ENCODE assay signal across 8 mouse cellular contexts in the genomic region with DNA sequence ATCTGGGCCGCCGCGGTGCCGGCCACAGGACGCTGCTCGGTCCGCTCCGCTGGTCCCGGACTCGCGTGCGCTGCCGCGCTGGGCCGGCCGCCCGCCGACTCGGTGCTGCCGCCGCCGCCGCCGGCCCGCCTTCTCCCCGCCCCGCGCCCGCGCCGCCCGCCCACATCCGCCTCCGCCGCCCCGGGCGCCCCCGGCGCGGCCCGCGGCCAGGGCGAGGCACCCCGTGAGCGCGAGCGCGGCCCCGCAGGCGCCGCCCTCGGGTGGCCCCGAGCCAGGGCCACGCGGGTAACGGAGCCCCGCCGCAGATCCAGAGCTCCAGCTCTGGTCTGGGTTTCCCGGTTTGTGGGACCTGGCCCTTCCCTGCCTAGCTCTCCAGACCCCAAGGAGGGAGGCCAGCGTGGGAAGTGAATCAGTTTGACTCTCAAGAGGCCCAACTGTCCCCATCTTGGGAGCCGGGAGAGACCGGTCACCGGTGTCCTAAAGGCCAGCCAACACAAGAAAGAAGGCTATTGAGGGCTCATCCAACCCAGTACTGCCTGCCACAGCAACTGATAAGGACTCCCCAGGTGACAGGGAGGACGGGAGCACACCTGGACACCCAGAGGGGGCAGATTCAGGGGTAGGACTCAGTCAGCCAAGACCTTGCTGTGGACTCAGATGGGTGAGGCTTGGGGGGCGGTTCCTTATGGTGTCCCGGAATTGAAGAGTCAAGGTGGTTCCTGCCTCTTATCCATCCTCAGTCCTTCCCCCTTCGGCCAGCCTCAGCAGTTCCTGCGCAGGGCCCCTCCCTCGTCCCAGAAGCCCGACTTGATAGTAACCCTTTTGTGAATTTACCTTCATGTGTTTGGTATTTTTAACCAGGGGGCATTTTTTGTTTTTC. TPM values are rescaled to one million over a fixed set of nuclear protein-coding genes. Genes with fewer than 3 reads are reported as not detected.
DNase-seq lines count a peak whose midpoint lies in the region; ATAC-seq and TF ChIP-seq lines count a peak whose summit lies in the region.

Akt1 (minus strand) TSS at position 753 of the 880 bp plus-strand sequence.

- H3K4me1 ChIP-seq in G1E (ENCODE audit: insufficient read depth, low read depth, low read length), result peaks cover 78% of the 10 kb centered on the region
- H3K4me1 ChIP-seq in heart, embryonic 14.5 days (ENCODE audit: control insufficient read depth in 2 of 2, insufficient read depth in 2 of 2, low read length in 2 of 2), result peaks cover 42 to 61% of the 10 kb centered on the region in 2 experiments
- peaks cover 41% of the 10 kb centered on the region for H3K4me1 ChIP-seq in kidney, postnatal 0 days (replicated peaks; ENCODE audit: insufficient read depth, low read length)
- H3K4me1 ChIP-seq in liver, postnatal 0 days (ENCODE audit: insufficient read depth), result peaks cover 57% of the 10 kb centered on the region
- H3K4me1 ChIP-seq in neural tube, embryonic 12.5 days, result peaks cover 68% of the 10 kb centered on the region

- peak within 1 kb of the TSS; percentile 85 for H3K4me2 ChIP-seq in heart, embryonic 14.5 days (ENCODE audit: low read length)
- peak within 1 kb of the TSS; percentile 79 for H3K4me2 ChIP-seq in kidney, postnatal 0 days (ENCODE audit: low read length)
- peak within 1 kb of the TSS; percentile 97 for H3K4me2 ChIP-seq in liver, postnatal 0 days (ENCODE audit: low read depth, low read length)
- peak within 1 kb of the TSS; percentile 89 for H3K4me2 ChIP-seq in neural tube, embryonic 12.5 days (replicated peaks)

- peak within 1 kb of the TSS; percentile 100 for H3K9ac ChIP-seq in heart, embryonic 14.5 days (ENCODE audit: low read length)
- peak within 1 kb of the TSS; percentile 99 for H3K9ac ChIP-seq in kidney, postnatal 0 days (ENCODE audit: low read depth, low read length)
- peak within 1 kb of the TSS; percentile 99 for H3K9ac ChIP-seq in liver, postnatal 0 days (replicated peaks)
- H3K9ac ChIP-seq in neural tube, embryonic 12.5 days, result peak within 1 kb of the TSS; percentile 100

- TF ChIP-seq CTCF in G1E (IDR thresholded peaks at IDR 0.05; ENCODE audit: low read depth, low read length), result no peak
- TF ChIP-seq CTCF in kidney, postnatal 0 days (IDR thresholded peaks at IDR 0.05; ENCODE audit: low read depth), result no peak
- TF ChIP-seq CTCF in liver, postnatal 0 days (IDR thresholded peaks at IDR 0.05; ENCODE audit: low read depth), result no peak

- peak; percentile 95 for DNase-seq in G1E (ENCODE audit: low spot score)
- DNase-seq in adrenal gland, postnatal 4 days (ENCODE audit: low spot score in 2 of 2), result no peak
- peak; percentile 79 for DNase-seq in kidney, postnatal 0 days (ENCODE audit: low spot score)
- peak; percentile 72 for DNase-seq in liver, postnatal 0 days
- DNase-seq in thymus, postnatal 4 days, result peak; percentile 77

- H3K4me3 ChIP-seq in G1E (ENCODE audit: low read depth, low read length), result peak within 1 kb of the TSS; percentile 80
- peak within 1 kb of the TSS; percentile 96 to 97 for H3K4me3 ChIP-seq in heart, embryonic 14.5 days (ENCODE audit: control insufficient read depth in 1 of 2, insufficient read depth in 1 of 2, low read depth in 1 of 2, low read length in 2 of 2)
- peak within 1 kb of the TSS; percentile 96 for H3K4me3 ChIP-seq in kidney, postnatal 0 days (replicated peaks; ENCODE audit: low read depth, low read length)
- peak within 1 kb of the TSS; percentile 90 for H3K4me3 ChIP-seq in liver, postnatal 0 days (ENCODE audit: low read depth, low read length)
- peak within 1 kb of the TSS; percentile 98 for H3K4me3 ChIP-seq in neural tube, embryonic 12.5 days

- H3K9me3 ChIP-seq in G1E (replicated peaks), result peaks cover 3% of the 10 kb centered on the region
- no peaks in the 10 kb centered on the region for H3K9me3 ChIP-seq in heart, embryonic 14.5 days (ENCODE audit: control insufficient read depth, low read length)
- no peaks in the 10 kb centered on the region for H3K9me3 ChIP-seq in kidney, postnatal 0 days (replicated peaks; ENCODE audit: low read length)
- no peaks in the 10 kb centered on the region for H3K9me3 ChIP-seq in liver, postnatal 0 days (ENCODE audit: low read length)
- no peaks in the 10 kb centered on the region for H3K9me3 ChIP-seq in neural tube, embryonic 12.5 days

- peaks cover 33% of the 10 kb centered on the region for H3K36me3 ChIP-seq in G1E (replicated peaks)
- H3K36me3 ChIP-seq in heart, embryonic 14.5 days (ENCODE audit: control insufficient read depth, insufficient read depth, low read length), result peaks cover 25% of the 10 kb centered on the region
- peaks cover 17% of the 10 kb centered on the region; the same call in 1 of the 2 replicates for H3K36me3 ChIP-seq in kidney, postnatal 0 days (ENCODE audit: insufficient read depth, low read length)
- peaks cover 18% of the 10 kb centered on the region for H3K36me3 ChIP-seq in liver, postnatal 0 days (replicated peaks; ENCODE audit: insufficient read depth, low read length)
- peaks cover 21% of the 10 kb centered on the region for H3K36me3 ChIP-seq in neural tube, embryonic 12.5 days

- TF ChIP-seq EP300 in liver, postnatal 0 days (IDR thresholded peaks at IDR 0.05; ENCODE audit: low read depth), result no peak

- peak; percentile 68 for ATAC-seq in G1E (ENCODE audit: extremely low read depth, insufficient number of reproducible peaks, low FRiP score, poor library complexity, severe bottlenecking)
- peak; percentile 29; the same call in 1 of the 2 replicates for ATAC-seq in erythroblast, adult 5-6 weeks (replicated peaks; ENCODE audit: low FRiP score, poor library complexity, severe bottlenecking)
- peak; percentile 10; the same call in 1 of the 2 replicates for ATAC-seq in heart, embryonic 14.5 days (ENCODE audit: insufficient number of reproducible peaks, insufficient read depth, low FRiP score, low read depth)
- 0 out of 2 replicates have a peak, but pooled peaks have one; percentile 3 for ATAC-seq in kidney, postnatal 0 days (replicated peaks; ENCODE audit: low FRiP score, low read depth)
- peak; percentile 62 for ATAC-seq in liver, postnatal 0 days
- 0 out of 2 replicates have a peak, but pooled peaks have one; percentile 7 for ATAC-seq in neural tube, embryonic 12.5 days (ENCODE audit: low FRiP score, low read depth)

- H3K27me3 ChIP-seq in G1E (ENCODE audit: insufficient read depth, low read length), result peaks cover 28% of the 10 kb centered on the region
- no peaks in the 10 kb centered on the region for H3K27me3 ChIP-seq in heart, embryonic 14.5 days (ENCODE audit: control insufficient read depth, insufficient read depth, low read length)
- no peaks in the 10 kb centered on the region for H3K27me3 ChIP-seq in kidney, postnatal 0 days (ENCODE audit: insufficient read depth, low read length)
- H3K27me3 ChIP-seq in liver, postnatal 0 days (ENCODE audit: insufficient read depth, low read length), result peaks cover 15% of the 10 kb centered on the region
- peaks cover 24% of the 10 kb centered on the region for H3K27me3 ChIP-seq in neural tube, embryonic 12.5 days (replicated peaks)

- WGBS in heart, embryonic 14.5 days, result 1% methylated on average over 60 of the region's 70 CpGs
- under 1% methylated on average over 57 of the region's 70 CpGs for WGBS in kidney, postnatal 0 days
- 1% methylated on average over 26 of the region's 70 CpGs for WGBS in liver, postnatal 0 days (ENCODE audit: insufficient replicate concordance)
- under 1% methylated on average over 57 of the region's 70 CpGs for WGBS in neural tube, embryonic 12.5 days

- peak within 1 kb of the TSS; percentile 98 to 99 for H3K27ac ChIP-seq in heart, embryonic 14.5 days (replicated peaks in 1 of 2; ENCODE audit: control insufficient read depth in 1 of 2, insufficient read depth in 1 of 2, low read depth in 2 of 2, low read length in 2 of 2)
- H3K27ac ChIP-seq in kidney, postnatal 0 days, result peak within 1 kb of the TSS; percentile 97
- peak within 1 kb of the TSS; percentile 94 for H3K27ac ChIP-seq in liver, postnatal 0 days (ENCODE audit: low read depth)
- H3K27ac ChIP-seq in neural tube, embryonic 12.5 days, result peak within 1 kb of the TSS; percentile 87

RNA-seq across cellular contexts. Expression of gene Akt1, which starts in this region (rescaled TPM):
- total RNA-seq in G1E (2014; fragmentation: Nextera tagmentation), result 150 and 168 TPM in 2 replicates
- 121 and 131 TPM in 2 replicates for total RNA-seq in G1E (2017)
- polyA plus RNA-seq in G1E (2012), result 461 and 512 TPM in 2 replicates
- total RNA-seq in adrenal gland, postnatal 4 days (2021), result 100 to 1,000 TPM; 334 to 351 TPM
- 20.9 and 30.7 TPM in 2 replicates for total RNA-seq in erythroblast, adult 5-6 weeks (2015; ENCODE audit: low replicate concordance)
- 25.1 and 26.3 TPM in 2 replicates for total RNA-seq in erythroblast, adult 5-6 weeks (2017; ENCODE audit: low replicate concordance)
- 163 and 182 TPM in 2 replicates for polyA plus RNA-seq in heart, embryonic 14.5 days (2014; fragmentation: Nextera tagmentation; extraction: Ambion mirVana)
- polyA plus RNA-seq in kidney, postnatal 0 days (2015; fragmentation: Nextera tagmentation; extraction: Ambion mirVana), result 72.5 and 114 TPM in 2 replicates
- polyA plus RNA-seq in liver, postnatal 0 days (2015; fragmentation: Nextera tagmentation; extraction: Ambion mirVana), result 26.7 and 29.3 TPM in 2 replicates
- 184 and 201 TPM in 2 replicates for polyA plus RNA-seq in neural tube, embryonic 12.5 days (2016; fragmentation: Nextera tagmentation; extraction: Ambion mirVana)

Comparison
In these comparisons a context has a peak if more than half of its experiments do, and no peak if none do; other contexts are left out.
1. ATAC-seq: peak in every context shown above with its lines; median percentile 68 in G1E; 62 in liver, postnatal 0 days; 29 in erythroblast, adult 5-6 weeks; 10 in heart, embryonic 14.5 days; 7 in neural tube, embryonic 12.5 days; 3 in kidney, postnatal 0 days.
2. DNase-seq: peak in G1E (single experiment), kidney, postnatal 0 days (single experiment), liver, postnatal 0 days (single experiment) and thymus, postnatal 4 days (single experiment); none in adrenal gland, postnatal 4 days (0 of 2).
3. Peak in every context shown above with its lines, with median percentiles within 50 percentile points of each other: H3K4me3 ChIP-seq, H3K27ac ChIP-seq, H3K4me2 ChIP-seq and H3K9ac ChIP-seq.